Mouse (Mus musculus) limb, embryonic 13.5 days (tissue): ENCODE measurements around the gene Zfp536. TPM values are rescaled to one million over a fixed set of nuclear protein-coding genes. Genes with fewer than 3 reads are reported as not detected.

ENCODE experiments used
- ATAC-seq: fragments of 200-750 bp; cut with Nextera tagmentation; 2 replicates; pipeline ENCODE4 v1.8.0; 2017; ENCODE audit warnings: low read depth, moderate number of reproducible peaks, moderate TSS enrichment; ENCODE audit not compliant: low FRiP score
- H3K27ac ChIP-seq: fragments of 300-500 bp; sonication (generic); 2 replicates; pipeline ENCODE4 v1.5.1; 2015; ENCODE audit warnings: inconsistent platforms, mild to moderate bottlenecking, moderate library complexity
- H3K27me3 ChIP-seq: fragments of 300-500 bp; sonication (generic); 2 replicates; pipeline ENCODE4 v1.6.1; 2015; ENCODE audit warnings: mild to moderate bottlenecking, inconsistent platforms
- H3K36me3 ChIP-seq: fragments of 300-500 bp; sonication (generic); 2 replicates; pipeline ENCODE4 v1.6.1; 2015; ENCODE audit warnings: inconsistent platforms, mild to moderate bottlenecking, moderate library complexity
- H3K4me1 ChIP-seq: fragments of 300-500 bp; sonication (generic); 2 replicates; pipeline ENCODE4 v1.6.1; 2015; ENCODE audit warnings: inconsistent platforms
- H3K4me2 ChIP-seq: fragments of 300-500 bp; sonication (generic); replicated peaks from 2 replicates; pipeline ENCODE4 v1.6.1; 2015; ENCODE audit warnings: inconsistent platforms, mild to moderate bottlenecking, moderate library complexity
- H3K4me3 ChIP-seq: fragments of 300-500 bp; sonication (generic); 2 replicates; pipeline ENCODE4 v1.5.1; 2015; ENCODE audit warnings: moderate library complexity, mild to moderate bottlenecking, inconsistent platforms
- H3K9ac ChIP-seq: fragments of 300-500 bp; sonication (generic); 2 replicates; pipeline ENCODE4 v1.6.1; 2015; ENCODE audit warnings: mild to moderate bottlenecking, inconsistent platforms
- H3K9me3 ChIP-seq: fragments of 300-500 bp; sonication (generic); 2 replicates; pipeline ENCODE4 v1.6.1; 2016; ENCODE audit warnings: inconsistent platforms
- WGBS: fragments of 180-500 bp; shearing (Covaris S2); methylation state at CpG from one replicate; pipeline ENCODE4 v1.1.7; 2015; 5-methylcytosine and 5-hydroxymethylcytosine counted together
- polyA plus RNA-seq: library from polyadenylated mRNA; unstranded; fragments of >200 nt; fragmentation: Nextera tagmentation; extraction: Ambion mirVana; gene quantifications from 2 replicates; pipeline ENCODE4 v1.2.1, GENCODE M21; 2015

Gene Zfp536
- polyA plus RNA-seq = 5.7 and 6.6 TPM in 2 replicates

DNA sequence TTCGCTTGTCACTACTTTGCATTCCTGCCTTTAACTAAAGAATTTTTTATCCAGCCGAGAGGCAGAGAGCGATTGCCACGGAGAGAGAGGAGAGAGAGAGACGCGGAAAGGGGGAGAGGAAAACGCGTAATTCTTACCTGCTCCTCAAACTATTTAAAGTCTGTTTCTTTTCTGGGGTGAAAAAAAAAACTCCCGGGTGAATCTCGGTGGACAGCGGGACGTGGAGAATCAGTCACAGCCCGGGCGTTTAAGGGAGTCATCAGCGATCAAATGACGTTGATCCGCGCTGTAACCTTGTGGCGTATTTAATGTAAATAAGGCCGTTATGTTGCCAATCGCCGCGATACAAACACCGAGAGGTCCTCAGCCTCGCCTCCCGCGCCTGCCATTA, at the start of gene Zfp536:
TSS of gene Zfp536 (minus strand) at position 330 of the 391 bp plus-strand sequence.
- Histone ChIP-seq H3K27ac (no peak within 1 kb of the TSS), H3K36me3 (no peaks in the 10 kb centered on the region), H3K4me2 (peak within 1 kb of the TSS; percentile 97), H3K9me3 (no peaks in the 10 kb centered on the region), H3K27me3 (peaks cover 78% of the 10 kb centered on the region), H3K4me3 (peak within 1 kb of the TSS; percentile 59), H3K4me1 (peaks cover 28% of the 10 kb centered on the region), H3K9ac (peak within 1 kb of the TSS; percentile 36; the same call in 1 of the 2 replicates)
- no peak for ATAC-seq
- under 1% methylated on average over 27 of the region's 27 CpGs for WGBS

DNA sequence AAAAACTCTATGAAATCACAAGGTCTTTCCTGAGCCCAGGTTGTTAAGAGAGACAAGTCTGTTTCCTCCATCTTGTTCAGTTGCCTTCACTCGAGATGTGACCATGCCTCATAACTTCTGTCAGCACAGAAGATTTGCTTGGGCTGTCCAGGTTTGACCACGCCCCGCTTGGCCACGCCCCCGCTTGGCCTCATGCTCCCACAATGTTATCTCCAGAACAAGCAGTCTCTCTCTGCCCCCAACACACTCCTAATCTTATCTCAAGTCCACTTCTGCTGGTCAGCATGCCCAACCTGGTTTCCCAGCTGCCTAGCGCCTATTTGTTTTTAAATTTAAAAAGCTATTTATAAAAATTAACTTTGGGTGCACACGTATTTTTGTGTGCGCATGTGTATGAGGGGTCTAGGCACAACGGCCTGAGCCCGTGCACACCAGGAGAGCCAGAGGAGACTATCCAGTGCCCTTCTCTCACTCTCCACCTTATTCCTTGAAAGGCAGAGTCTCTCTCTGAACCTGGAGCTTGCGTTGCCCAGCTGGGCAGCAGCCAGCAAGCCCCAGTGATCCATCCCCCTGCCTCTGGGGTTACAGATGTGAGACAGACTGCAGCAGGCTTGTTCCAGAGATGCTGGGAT, 47.3 kb upstream of the Zfp536 start:
- H3K36me3 ChIP-seq = no peaks in the 10 kb centered on the region
- H3K4me3 ChIP-seq = no peak overlapping the region
- peaks cover 11% of the 10 kb centered on the region; the same call in 1 of the 2 replicates for H3K27me3 ChIP-seq
- no peak overlapping the region for H3K27ac ChIP-seq
- no peaks in the 10 kb centered on the region; the same call in 1 of the 2 replicates for H3K9me3 ChIP-seq
- no peak overlapping the region for H3K9ac ChIP-seq
- ATAC-seq = no peak
- no peaks in the 10 kb centered on the region for H3K4me1 ChIP-seq
- H3K4me2 ChIP-seq = no peak overlapping the region
- WGBS = 80% methylated on average over 11 of the region's 11 CpGs

DNA sequence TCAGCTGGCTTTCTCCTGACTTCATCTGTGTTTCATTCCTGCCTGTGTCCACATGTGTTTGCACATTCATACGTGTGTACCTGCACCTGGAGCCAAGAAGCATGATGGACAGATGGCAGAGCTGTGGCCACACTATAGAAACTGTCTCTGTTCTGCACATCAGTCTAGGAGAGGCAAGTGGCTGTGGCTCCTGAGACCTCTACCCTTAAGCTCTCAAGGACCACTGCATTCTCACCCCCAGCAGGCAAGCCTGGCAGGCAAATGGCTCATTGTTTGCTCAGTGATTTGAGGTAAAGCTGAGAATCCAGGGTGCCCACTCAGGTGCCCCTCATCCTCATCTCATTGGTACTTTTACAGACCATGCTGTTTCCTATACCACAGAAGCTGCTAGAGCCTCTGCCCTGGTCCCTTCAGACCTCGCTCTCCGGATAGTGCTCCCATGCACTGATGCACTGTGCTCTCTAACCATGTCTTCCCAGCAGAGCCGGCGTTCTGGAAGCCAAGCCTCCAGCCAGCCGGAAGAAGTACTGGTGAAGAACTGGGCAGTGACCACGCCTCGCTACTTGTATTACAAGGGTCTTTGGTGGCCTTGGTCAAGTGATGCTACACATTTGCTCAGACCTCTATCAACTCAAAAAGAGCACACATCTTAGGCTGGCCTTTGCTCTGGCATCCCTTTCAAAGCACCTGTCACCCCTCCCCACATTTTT, 45.3 kb upstream of the Zfp536 start:
- no peak for ATAC-seq
- H3K36me3 ChIP-seq = no peaks in the 10 kb centered on the region
- 86% methylated on average over 8 of the region's 8 CpGs for WGBS
- no peak overlapping the region for H3K9ac ChIP-seq
- H3K4me1 ChIP-seq = peaks cover 9% of the 10 kb centered on the region
- peaks cover 11% of the 10 kb centered on the region; the same call in 1 of the 2 replicates for H3K27me3 ChIP-seq
- H3K4me2 ChIP-seq = no peak overlapping the region
- no peaks in the 10 kb centered on the region; the same call in 1 of the 2 replicates for H3K9me3 ChIP-seq
- no peak overlapping the region for H3K27ac ChIP-seq
- H3K4me3 ChIP-seq = no peak overlapping the region

DNA sequence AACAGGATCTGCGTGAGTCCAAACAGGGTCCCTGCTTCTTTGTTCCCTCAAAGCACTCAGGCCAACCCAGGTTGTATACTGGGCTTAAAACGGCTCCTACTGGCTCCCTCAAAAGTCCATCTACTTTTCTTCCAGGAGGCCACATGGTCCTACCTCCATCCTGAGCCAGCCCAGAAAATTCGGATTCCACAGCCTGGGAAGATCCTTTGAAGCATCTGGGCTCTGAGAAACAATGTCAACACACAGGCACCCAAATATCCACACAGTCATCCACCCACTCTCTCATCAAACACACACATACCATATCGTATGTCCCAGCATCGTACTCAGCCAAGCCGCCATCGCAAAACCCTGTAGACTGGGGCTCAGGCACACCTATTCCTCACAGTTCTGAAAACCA, 43.5 kb upstream of the Zfp536 start:
- H3K4me2 ChIP-seq = no peak overlapping the region
- peaks cover 11% of the 10 kb centered on the region; the same call in 1 of the 2 replicates for H3K27me3 ChIP-seq
- no peaks in the 10 kb centered on the region; the same call in 1 of the 2 replicates for H3K9me3 ChIP-seq
- no peak overlapping the region for H3K4me3 ChIP-seq
- H3K9ac ChIP-seq = no peak overlapping the region
- no peak for ATAC-seq
- H3K36me3 ChIP-seq = no peaks in the 10 kb centered on the region
- WGBS = 88% methylated on average over 7 of the region's 7 CpGs
- H3K27ac ChIP-seq = no peak overlapping the region
- H3K4me1 ChIP-seq = peaks cover 9% of the 10 kb centered on the region

DNA sequence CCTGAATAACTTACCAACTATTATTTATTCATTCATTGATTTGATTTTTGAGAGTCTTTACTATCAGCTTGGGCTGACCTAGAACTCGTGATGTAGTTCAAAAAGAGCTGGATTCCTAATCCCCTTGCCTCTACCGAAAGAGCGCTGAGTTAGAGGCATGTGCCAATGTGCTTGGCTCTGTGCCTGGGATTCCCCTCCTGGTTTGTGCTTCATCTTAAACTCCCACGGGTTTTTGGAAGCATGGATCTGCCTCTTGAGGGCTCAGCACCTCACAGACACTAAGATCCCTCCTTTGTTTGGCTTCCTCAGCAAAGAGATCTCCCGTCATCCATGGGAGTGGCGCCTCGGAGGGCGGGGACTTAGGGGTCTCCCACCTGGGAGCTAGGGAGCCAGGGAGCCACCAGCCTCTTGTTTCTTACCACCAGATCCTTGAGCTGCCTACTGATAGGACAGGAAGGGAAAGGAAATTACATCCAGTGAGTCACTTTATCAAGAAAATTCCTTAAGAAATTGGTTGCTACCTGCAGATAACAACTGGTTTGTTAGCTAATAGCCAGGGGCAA, 41.5 kb upstream of the Zfp536 start:
- no peak overlapping the region for H3K27ac ChIP-seq
- peaks cover 11% of the 10 kb centered on the region; the same call in 1 of the 2 replicates for H3K27me3 ChIP-seq
- no peak for ATAC-seq
- H3K36me3 ChIP-seq = no peaks in the 10 kb centered on the region
- H3K9ac ChIP-seq = no peak overlapping the region
- no peak overlapping the region; the same call in 1 of the 2 replicates for H3K4me2 ChIP-seq
- H3K4me1 ChIP-seq = peaks cover 9% of the 10 kb centered on the region
- no peak overlapping the region for H3K4me3 ChIP-seq
- H3K9me3 ChIP-seq = no peaks in the 10 kb centered on the region
- WGBS = 53% methylated on average over 8 of the region's 8 CpGs

DNA sequence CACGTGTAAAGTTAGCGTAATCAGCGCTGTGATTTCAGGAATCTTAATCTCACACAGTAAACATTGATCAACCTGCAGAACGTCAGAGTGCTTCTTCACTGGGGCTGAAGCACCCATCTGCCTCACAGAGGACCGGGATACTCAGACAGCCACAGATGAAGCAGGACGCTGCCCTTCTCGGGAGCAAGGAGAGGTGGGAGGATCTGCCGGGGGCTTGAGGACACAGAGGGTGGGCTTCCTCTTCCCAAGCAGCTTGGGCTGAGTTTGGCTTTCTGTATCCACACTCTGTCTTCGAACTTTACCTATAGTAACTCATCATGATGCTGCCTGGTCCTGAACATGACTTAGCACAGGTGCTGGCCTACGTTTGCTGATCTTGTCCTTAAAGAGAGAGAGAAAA, 40.2 kb upstream of the Zfp536 start:
- Histone ChIP-seq H3K27me3 (peaks cover 8% of the 10 kb centered on the region; the same call in 1 of the 2 replicates), H3K4me3 (no peak overlapping the region), H3K4me1 (peaks cover 9% of the 10 kb centered on the region), H3K9ac (no peak overlapping the region), H3K27ac (no peak overlapping the region), H3K36me3 (no peaks in the 10 kb centered on the region), H3K9me3 (no peaks in the 10 kb centered on the region), H3K4me2 (no peak overlapping the region)
- ATAC-seq = no peak
- WGBS = 75% methylated on average over 10 of the region's 10 CpGs

DNA sequence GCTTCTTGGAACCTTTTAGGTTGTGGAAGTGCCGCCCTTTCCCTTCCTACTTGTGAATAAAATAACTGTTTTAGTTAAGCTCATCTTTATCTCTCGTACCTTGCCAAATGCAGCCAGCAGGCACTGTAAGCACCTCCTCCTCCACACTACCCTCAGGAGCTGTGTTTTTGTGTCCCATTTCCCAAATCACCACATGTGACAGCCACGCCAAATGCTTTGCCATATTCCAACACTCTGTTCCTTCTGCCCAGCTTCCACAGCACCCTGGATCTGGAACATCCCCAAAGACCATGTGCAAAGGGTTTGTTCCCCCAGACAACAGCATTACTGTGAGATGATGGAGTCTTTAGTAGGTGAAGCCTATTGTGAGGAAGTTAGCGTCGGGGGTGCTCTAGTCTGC, 36.5 kb upstream of the Zfp536 start:
- no peaks in the 10 kb centered on the region for H3K27me3 ChIP-seq
- WGBS = 91% methylated on average over 5 of the region's 5 CpGs
- H3K4me2 ChIP-seq = no peak overlapping the region
- no peaks in the 10 kb centered on the region for H3K9me3 ChIP-seq
- H3K9ac ChIP-seq = no peak overlapping the region
- no peak overlapping the region for H3K27ac ChIP-seq
- ATAC-seq = no peak
- peaks cover 2% of the 10 kb centered on the region for H3K4me1 ChIP-seq
- H3K36me3 ChIP-seq = no peaks in the 10 kb centered on the region
- no peak overlapping the region for H3K4me3 ChIP-seq

DNA sequence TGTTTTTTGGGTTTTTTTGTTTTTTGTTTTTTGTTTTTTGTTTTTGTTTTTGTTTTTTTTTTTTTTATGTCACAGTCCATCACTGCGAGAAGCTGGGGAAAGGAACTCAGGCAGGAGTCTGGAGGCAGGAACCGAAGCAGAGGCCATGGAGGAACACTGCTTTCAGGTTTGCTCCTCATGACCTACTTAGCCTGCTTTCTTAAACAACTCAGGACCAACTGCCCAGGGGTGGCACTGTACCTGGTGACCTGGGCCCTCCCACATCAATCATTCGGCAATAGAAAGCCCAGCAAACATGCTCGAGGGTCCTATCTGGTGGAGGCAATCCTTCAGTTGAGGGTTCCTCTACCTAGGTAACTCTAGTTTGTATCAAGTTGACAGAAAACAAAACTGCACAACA, 35.6 kb upstream of the Zfp536 start:
- H3K4me3 ChIP-seq = no peak overlapping the region
- no peaks in the 10 kb centered on the region for H3K9me3 ChIP-seq
- no peak for ATAC-seq
- H3K27me3 ChIP-seq = no peaks in the 10 kb centered on the region
- H3K4me1 ChIP-seq = no peaks in the 10 kb centered on the region
- 92% methylated on average over 4 of the region's 4 CpGs for WGBS
- no peak overlapping the region for H3K27ac ChIP-seq
- H3K9ac ChIP-seq = no peak overlapping the region
- no peak overlapping the region for H3K4me2 ChIP-seq
- H3K36me3 ChIP-seq = no peaks in the 10 kb centered on the region

DNA sequence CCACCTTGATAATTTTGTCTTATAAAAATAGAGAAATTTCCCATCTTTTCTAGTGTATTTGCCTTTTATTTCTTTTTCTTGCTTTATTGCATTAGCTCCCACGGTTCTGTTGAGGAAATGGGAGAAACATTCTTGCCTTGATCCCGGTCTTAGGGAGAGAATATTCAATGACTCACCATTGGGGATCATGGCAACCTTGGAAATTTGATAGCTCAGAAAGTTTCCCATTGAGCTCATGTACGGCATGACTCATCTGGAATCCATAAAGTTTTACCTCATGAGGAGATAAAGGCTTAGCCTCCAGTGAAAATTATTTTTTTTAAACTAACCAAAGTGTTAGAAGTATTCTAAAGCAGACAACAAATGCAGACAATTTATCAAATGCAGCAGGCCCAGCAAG, 27.7 kb upstream of the Zfp536 start:
- no peaks in the 10 kb centered on the region for H3K9me3 ChIP-seq
- H3K36me3 ChIP-seq = no peaks in the 10 kb centered on the region
- H3K4me3 ChIP-seq = no peak overlapping the region
- 27% methylated on average over 3 of the region's 3 CpGs for WGBS
- no peak for ATAC-seq
- no peak overlapping the region for H3K27ac ChIP-seq
- H3K4me2 ChIP-seq = no peak overlapping the region
- no peaks in the 10 kb centered on the region for H3K4me1 ChIP-seq
- H3K9ac ChIP-seq = no peak overlapping the region
- no peaks in the 10 kb centered on the region for H3K27me3 ChIP-seq

DNA sequence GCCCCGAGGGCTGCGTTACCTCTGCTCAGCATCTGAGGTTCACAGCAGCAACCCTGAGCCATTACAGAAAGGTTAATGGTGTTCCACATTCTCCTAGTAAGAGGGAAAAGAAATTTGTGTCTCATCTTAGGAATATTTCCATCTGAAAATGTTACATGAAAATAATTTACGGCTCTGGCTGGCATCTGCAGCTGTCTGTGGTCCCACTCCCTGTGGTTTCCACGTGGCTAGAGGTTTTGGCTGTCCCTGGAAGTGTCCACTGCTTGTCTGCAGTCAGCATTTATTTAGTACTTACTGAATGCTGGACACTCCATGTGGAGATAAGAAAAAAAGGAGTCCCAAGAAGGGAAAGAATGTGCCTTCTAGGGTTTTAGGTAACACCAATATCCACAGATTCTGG, 15.3 kb upstream of the Zfp536 start:
- H3K4me3 ChIP-seq = no peak overlapping the region
- WGBS = 54% methylated on average over 4 of the region's 4 CpGs
- H3K36me3 ChIP-seq = no peaks in the 10 kb centered on the region
- H3K27ac ChIP-seq = no peak overlapping the region
- H3K9me3 ChIP-seq = no peaks in the 10 kb centered on the region
- no peak overlapping the region for H3K9ac ChIP-seq
- no peak for ATAC-seq
- peaks cover 17% of the 10 kb centered on the region for H3K4me1 ChIP-seq
- H3K4me2 ChIP-seq = no peak overlapping the region
- no peaks in the 10 kb centered on the region for H3K27me3 ChIP-seq

DNA sequence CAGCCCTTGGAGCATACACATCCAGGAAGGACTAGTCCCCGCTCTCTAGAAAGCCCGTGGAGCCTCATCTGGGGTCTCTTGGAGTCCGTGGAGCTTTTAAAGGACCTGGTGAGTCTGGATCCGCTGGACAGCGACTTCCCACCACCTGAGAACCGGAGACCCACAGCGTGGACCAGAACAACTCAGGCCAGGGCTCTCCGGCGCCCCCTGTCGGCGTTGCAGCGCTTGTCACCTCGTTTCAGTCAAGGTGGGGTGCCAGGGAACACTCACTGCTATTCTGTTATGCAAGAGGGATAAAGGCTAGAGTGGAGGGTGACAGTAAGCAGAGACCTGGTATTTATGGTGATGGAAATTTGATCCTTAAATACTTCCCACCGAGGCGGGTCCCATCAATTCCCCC, 2.1 kb upstream of the Zfp536 start:
- no peaks in the 10 kb centered on the region for H3K36me3 ChIP-seq
- H3K27me3 ChIP-seq = peaks cover 58% of the 10 kb centered on the region
- ATAC-seq = 0 out of 2 replicates have a peak, but pooled peaks have one; percentile 45
- no peaks in the 10 kb centered on the region for H3K9me3 ChIP-seq
- no peak overlapping the region for H3K27ac ChIP-seq
- H3K4me2 ChIP-seq = no peak overlapping the region
- H3K9ac ChIP-seq = no peak overlapping the region
- peaks cover 13% of the 10 kb centered on the region for H3K4me1 ChIP-seq
- H3K4me3 ChIP-seq = no peak overlapping the region
- WGBS = 1% methylated on average over 15 of the region's 15 CpGs

DNA sequence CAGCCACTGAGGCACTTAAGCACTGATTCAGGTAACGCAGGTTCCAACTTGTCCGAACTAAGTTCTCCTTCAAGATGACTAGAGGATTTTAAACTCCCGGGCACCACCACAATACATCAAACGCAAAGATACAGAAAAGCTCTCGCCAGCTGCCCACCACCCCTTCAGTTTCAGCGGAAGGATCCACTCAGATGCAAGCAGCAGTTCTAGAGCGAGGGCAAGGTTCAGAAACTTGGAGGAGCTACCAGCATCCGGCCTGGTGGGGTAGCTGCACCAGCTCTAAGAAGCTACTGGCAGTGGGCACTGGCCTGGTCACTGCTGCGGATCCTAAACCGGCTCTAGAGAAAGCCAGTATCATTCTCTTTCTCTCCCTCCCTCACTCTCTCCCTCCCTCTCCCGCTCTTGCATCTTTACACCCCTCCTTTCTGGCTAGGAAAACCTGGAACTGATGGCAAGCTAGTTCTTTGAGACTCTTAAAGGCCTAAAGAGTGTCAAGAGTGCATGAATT, 1.1 kb upstream of the Zfp536 start:
- H3K36me3 ChIP-seq = no peaks in the 10 kb centered on the region
- no peak overlapping the region for H3K4me2 ChIP-seq
- peaks cover 66% of the 10 kb centered on the region for H3K27me3 ChIP-seq
- 15% methylated on average over 11 of the region's 11 CpGs for WGBS
- no peak overlapping the region for H3K4me3 ChIP-seq
- no peaks in the 10 kb centered on the region for H3K9me3 ChIP-seq
- H3K4me1 ChIP-seq = peaks cover 17% of the 10 kb centered on the region
- no peak overlapping the region for H3K27ac ChIP-seq
- no peak for ATAC-seq
- no peak overlapping the region for H3K9ac ChIP-seq
